Mouse (Mus musculus) E14TG2a.4 (cell line): ENCODE results near the gene Trim56.

ENCODE experiments used
- H3K27me3 ChIP-seq: 2 replicates; pipeline ENCODE4 v1.6.1; 2014; ENCODE audit warnings: low read length, control low read depth; ENCODE audit not compliant: insufficient read depth
- H3K36me3 ChIP-seq: 2 replicates; pipeline ENCODE4 v1.6.1; 2014; ENCODE audit warnings: low read length, control low read depth; ENCODE audit not compliant: insufficient read depth
- H3K4me1 ChIP-seq: replicated peaks from 2 replicates; pipeline ENCODE4 v1.6.1; 2014; ENCODE audit warnings: low read depth, low read length, control low read depth
- H3K4me3 ChIP-seq: replicated peaks from 2 replicates; pipeline ENCODE4 v1.5.1; 2014; ENCODE audit warnings: mild to moderate bottlenecking, low read length
- H3K9me3 ChIP-seq: 2 replicates; pipeline ENCODE4 v1.6.1; 2014; ENCODE audit warnings: low read length, control low read depth
- CTCF ChIP-seq: conservative IDR thresholded peaks from 2 replicates; pipeline ENCODE4 v1.5.1; 2014; ENCODE audit warnings: low read length
- NANOG ChIP-seq: IDR thresholded peaks from 2 replicates; pipeline ENCODE4 v1.6.1; 2014; ENCODE audit warnings: borderline replicate concordance, low read length, mixed read lengths
- POU5F1 ChIP-seq: IDR thresholded peaks from 2 replicates; pipeline ENCODE4 v1.6.1; 2014; ENCODE audit warnings: low read length, borderline replicate concordance

Gene Trim56

GRCm38 (mm10) chr5:137076191-137076930, 39.6 kb downstream of the Trim56 start:
- no peak for TF ChIP-seq POU5F1
- no peak for TF ChIP-seq CTCF
- no peak for TF ChIP-seq NANOG
- peaks cover 1% of the 10 kb centered on the region; the same call in 1 of the 2 replicates for H3K9me3 ChIP-seq
- H3K4me3 ChIP-seq, result 0 out of 2 replicates have a peak overlapping the region, but pooled peaks have one; percentile 2
- H3K4me1 ChIP-seq, result peaks cover 75% of the 10 kb centered on the region
- no peaks in the 10 kb centered on the region for H3K27me3 ChIP-seq
- H3K36me3 ChIP-seq, result no peaks in the 10 kb centered on the region

GRCm38 (mm10) chr5:137075726-137076125, 40.3 kb downstream of the Trim56 start:
- 0 out of 2 replicates have a peak overlapping the region, but pooled peaks have one; percentile 2 for H3K4me3 ChIP-seq
- no peak for TF ChIP-seq CTCF
- TF ChIP-seq NANOG, result no peak
- no peak for TF ChIP-seq POU5F1
- no peaks in the 10 kb centered on the region for H3K9me3 ChIP-seq
- H3K27me3 ChIP-seq, result no peaks in the 10 kb centered on the region
- peaks cover 2% of the 10 kb centered on the region; the same call in 1 of the 2 replicates for H3K36me3 ChIP-seq
- H3K4me1 ChIP-seq, result peaks cover 78% of the 10 kb centered on the region

DNA sequence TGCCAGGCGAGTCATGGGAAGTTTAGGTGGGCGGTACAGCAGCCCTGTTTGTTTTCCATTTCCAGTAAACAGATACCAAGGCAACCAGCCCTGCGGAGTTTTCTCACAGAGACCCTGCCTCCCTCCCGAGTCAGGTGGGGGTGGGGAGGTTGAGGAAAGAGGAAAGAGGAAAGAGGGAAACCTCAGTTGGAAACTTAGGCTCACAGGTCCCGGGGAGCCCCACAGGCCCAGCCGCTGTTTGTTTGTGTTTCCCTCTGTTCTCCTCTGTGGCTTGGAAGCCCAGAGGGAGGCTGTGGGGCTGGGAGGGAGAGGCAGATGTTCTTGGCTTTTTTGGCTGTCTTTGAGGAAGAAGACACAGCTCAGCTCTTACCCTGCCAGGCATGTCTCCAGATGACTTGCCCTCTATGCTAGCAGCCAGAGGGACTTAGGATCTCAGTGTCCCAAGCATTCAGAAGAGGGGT, 41.8 kb downstream of the Trim56 start:
- H3K4me1 ChIP-seq, result peaks cover 75% of the 10 kb centered on the region
- H3K4me3 ChIP-seq, result peak overlapping the region; percentile 17; the same call in 1 of the 2 replicates
- H3K27me3 ChIP-seq, result no peaks in the 10 kb centered on the region
- no peak for TF ChIP-seq NANOG
- no peak for TF ChIP-seq CTCF
- no peak for TF ChIP-seq POU5F1
- peaks cover 9% of the 10 kb centered on the region for H3K36me3 ChIP-seq
- no peaks in the 10 kb centered on the region for H3K9me3 ChIP-seq

GRCm38 (mm10) chr5:137073141-137073540, 42.9 kb downstream of the Trim56 start:
- peaks cover 14% of the 10 kb centered on the region for H3K36me3 ChIP-seq
- peaks cover 76% of the 10 kb centered on the region for H3K4me1 ChIP-seq
- H3K9me3 ChIP-seq, result no peaks in the 10 kb centered on the region
- TF ChIP-seq POU5F1, result no peak
- TF ChIP-seq NANOG, result no peak
- TF ChIP-seq CTCF, result no peak
- H3K4me3 ChIP-seq, result peak overlapping the region; percentile 51; the same call in 1 of the 2 replicates
- no peaks in the 10 kb centered on the region for H3K27me3 ChIP-seq

- Histone ChIP-seq H3K4me3 (peak within 1 kb of the TSS; percentile 64), H3K4me1 (peaks cover 79% of the 10 kb centered on the region), H3K9me3 (no peaks in the 10 kb centered on the region), H3K36me3 (peaks cover 20% of the 10 kb centered on the region), H3K27me3 (no peaks in the 10 kb centered on the region)
- no peak for TF ChIP-seq POU5F1
- TF ChIP-seq CTCF, result no peak
- TF ChIP-seq NANOG, result no peak
Observed at GRCm38 (mm10) chr5:137072079-137072960, 43.7 kb downstream of the Trim56 start, which contains the start of gene Serpine1. Gene Serpine1 (minus strand): TSS chr5:137072268.

DNA sequence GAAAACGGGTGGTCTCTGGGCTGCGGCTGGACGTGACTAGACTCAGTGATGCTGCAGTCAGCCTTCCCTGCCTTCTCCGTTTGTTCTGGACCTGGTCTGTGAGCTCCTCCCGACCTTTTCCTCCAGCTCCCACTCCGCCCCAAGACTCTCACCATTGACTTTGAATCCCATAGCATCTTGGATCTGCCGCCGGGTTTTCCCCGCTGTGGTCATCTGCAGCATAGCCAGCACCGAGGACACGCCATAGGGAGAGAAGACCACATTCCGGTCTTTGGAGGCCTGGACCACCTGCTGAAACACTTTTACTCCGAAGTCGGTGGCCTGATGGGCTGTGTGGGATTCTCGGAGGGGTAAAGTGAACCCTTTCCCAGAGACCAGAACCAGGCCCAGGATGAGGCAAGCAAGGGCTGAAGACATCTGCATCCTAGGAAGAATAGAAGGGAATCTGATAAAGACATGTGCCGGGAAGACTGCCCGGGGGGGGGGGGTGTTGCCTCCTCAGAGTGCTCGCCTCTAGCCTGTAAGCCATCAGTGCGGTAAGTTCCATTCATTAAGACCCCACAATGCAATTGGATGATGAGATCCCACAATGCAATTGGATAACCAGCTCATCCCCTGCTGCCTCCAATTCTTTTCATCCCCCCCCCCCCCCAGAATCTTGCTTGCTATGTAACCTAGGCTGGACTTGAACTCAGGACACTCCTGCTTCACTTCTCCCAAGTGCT, 45.0 kb downstream of the Trim56 start:
- Histone ChIP-seq H3K9me3 (no peaks in the 10 kb centered on the region), H3K4me1 (peaks cover 79% of the 10 kb centered on the region), H3K27me3 (no peaks in the 10 kb centered on the region), H3K36me3 (peaks cover 29% of the 10 kb centered on the region), H3K4me3 (peak overlapping the region; percentile 64)
- TF ChIP-seq POU5F1 (no peak), CTCF (no peak), NANOG (no peak)

- TF ChIP-seq POU5F1, result no peak
- TF ChIP-seq NANOG, result no peak
- TF ChIP-seq CTCF, result no peak
- no peaks in the 10 kb centered on the region for H3K27me3 ChIP-seq
- H3K4me1 ChIP-seq, result peaks cover 60% of the 10 kb centered on the region
- H3K9me3 ChIP-seq, result no peaks in the 10 kb centered on the region
- peaks cover 48% of the 10 kb centered on the region for H3K36me3 ChIP-seq
- H3K4me3 ChIP-seq, result no peak overlapping the region
Observed at GRCm38 (mm10) chr5:137068711-137069110, 47.3 kb downstream of the Trim56 start.

DNA sequence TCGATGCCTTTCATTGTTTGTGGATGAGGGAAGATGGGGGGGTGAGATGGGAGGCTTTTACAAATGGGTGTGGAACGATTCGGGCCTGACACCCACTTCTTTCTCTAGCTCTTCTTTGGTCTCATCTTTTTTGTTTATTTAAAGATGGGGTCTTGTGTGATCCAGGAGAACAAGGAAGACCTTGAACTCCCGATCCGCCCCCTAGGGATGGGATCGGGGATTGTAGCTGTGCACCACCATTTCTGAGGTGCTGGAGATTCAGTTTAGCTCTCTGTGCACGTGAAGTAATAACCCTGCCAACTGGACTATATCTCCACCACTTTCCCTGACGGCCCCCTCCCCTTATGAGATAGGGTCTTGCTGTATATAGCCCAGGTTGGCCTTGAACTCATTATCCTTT, 50.1 kb downstream of the Trim56 start:
- TF ChIP-seq NANOG, result no peak
- TF ChIP-seq POU5F1, result no peak
- peak; percentile 56 for TF ChIP-seq CTCF
- Histone ChIP-seq H3K4me1 (peaks cover 47% of the 10 kb centered on the region), H3K27me3 (no peaks in the 10 kb centered on the region), H3K36me3 (peaks cover 62% of the 10 kb centered on the region), H3K9me3 (no peaks in the 10 kb centered on the region), H3K4me3 (no peak overlapping the region)
